Mouse (Mus musculus) lung, embryonic 14.5 days (tissue): ENCODE results near the gene Dcbld1. TPM values are rescaled to one million over a fixed set of nuclear protein-coding genes. Genes with fewer than 3 reads are reported as not detected.
A peak's percentile ranks its signal among the peaks of the same experiment; 100 is the strongest.
"Not testable (repeated sequence)": the region's sequence is repeated elsewhere in the genome, so short reads cannot be mapped to it uniquely, and the experiment has no call there.

Experiments used
- ATAC-seq: fragments of 200-750 bp; cut with Nextera tagmentation; 2 replicates; pipeline ENCODE4 v1.8.0; 2017; ENCODE audit warnings: mild to moderate bottlenecking, moderate TSS enrichment, moderate library complexity; ENCODE audit not compliant: insufficient read depth
- DNase-seq: peaks from one replicate; pipeline ENCODE4 v3.0.0-alpha.2; 2015
- H3K27ac ChIP-seq: fragments of 300-500 bp; sonication (generic); 2 replicates; pipeline ENCODE4 v1.5.1; 2014; ENCODE audit warnings: low read depth, mild to moderate bottlenecking, moderate library complexity
- H3K27me3 ChIP-seq: fragments of 300-500 bp; sonication (generic); 2 replicates; pipeline ENCODE4 v1.6.1; 2014; ENCODE audit warnings: low read length, control low read depth; ENCODE audit not compliant: insufficient read depth
- H3K36me3 ChIP-seq: fragments of 300-500 bp; sonication (generic); 2 replicates; pipeline ENCODE4 v1.6.1; 2014; ENCODE audit warnings: control low read depth; ENCODE audit not compliant: insufficient read depth
- H3K4me1 ChIP-seq: fragments of 300-500 bp; sonication (generic); 2 replicates; pipeline ENCODE4 v1.6.1; 2014; ENCODE audit warnings: antibody characterized with exemption, control low read depth; ENCODE audit not compliant: insufficient read depth
- H3K4me2 ChIP-seq: fragments of 300-500 bp; sonication (generic); 2 replicates; pipeline ENCODE4 v1.6.1; 2014; ENCODE audit warnings: mild to moderate bottlenecking
- H3K4me3 ChIP-seq: fragments of 300-500 bp; sonication (generic); 2 replicates; pipeline ENCODE4 v1.5.1; 2014; ENCODE audit warnings: low read depth, low read length
- H3K9ac ChIP-seq: fragments of 300-500 bp; sonication (generic); 2 replicates; pipeline ENCODE4 v1.6.1; 2014
- H3K9me3 ChIP-seq: fragments of 300-500 bp; sonication (generic); 2 replicates; pipeline ENCODE4 v1.6.1; 2016; ENCODE audit warnings: low read depth, low read length, control low read depth
- CTCF ChIP-seq: IDR thresholded peaks from 2 replicates; pipeline ENCODE4 v1.5.1; 2016; ENCODE audit warnings: antibody characterized with exemption, low read depth
- WGBS: fragments of 180-500 bp; shearing (Covaris S2); extraction: QIAGEN DNeasy Blood & Tissue Kit; methylation state at CpG from one replicate; pipeline ENCODE4 v1.1.7; 2014; 5-methylcytosine and 5-hydroxymethylcytosine counted together
- polyA plus RNA-seq: library from polyadenylated mRNA; unstranded; fragments of >200 nt; fragmentation: Nextera tagmentation; extraction: Ambion mirVana; gene quantifications from 2 replicates; pipeline ENCODE4 v1.2.1, GENCODE M21; 2014

Gene Dcbld1
- polyA plus RNA-seq, 1 experiment from 2014 or later = 24.5 TPM

DNA sequence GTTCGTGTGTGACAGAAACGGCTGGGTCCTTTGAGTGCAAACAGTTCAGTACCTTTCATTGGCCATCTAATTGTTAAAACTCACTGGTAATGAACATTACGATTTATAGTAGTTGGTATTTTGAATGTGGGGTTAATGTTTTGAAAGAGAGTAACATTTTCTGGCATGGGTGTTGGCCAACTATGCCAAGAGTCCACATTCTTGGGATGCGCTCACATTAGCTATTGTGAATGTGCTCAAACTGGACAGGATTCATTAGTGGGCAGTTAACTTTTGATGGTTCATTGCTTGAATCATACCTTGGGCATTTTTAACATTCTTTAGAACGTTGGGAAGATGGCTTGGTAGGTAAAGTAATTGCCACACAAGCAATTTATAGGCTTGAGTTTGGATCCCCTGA, 30.7 kb downstream of the Dcbld1 start:
- ATAC-seq (no peak), DNase-seq (no peak)
- Histone ChIP-seq H3K9ac (no peak overlapping the region), H3K4me1 (no peaks in the 10 kb centered on the region), H3K27ac (no peak overlapping the region), H3K27me3 (no peaks in the 10 kb centered on the region), H3K4me3 (no peak overlapping the region), H3K4me2 (no peak overlapping the region), H3K9me3 (no peaks in the 10 kb centered on the region), H3K36me3 (peaks cover 11% of the 10 kb centered on the region; the same call in 1 of the 2 replicates)
- WGBS = 91% methylated on average over 5 of the region's 5 CpGs
- no peak for TF ChIP-seq CTCF

DNA sequence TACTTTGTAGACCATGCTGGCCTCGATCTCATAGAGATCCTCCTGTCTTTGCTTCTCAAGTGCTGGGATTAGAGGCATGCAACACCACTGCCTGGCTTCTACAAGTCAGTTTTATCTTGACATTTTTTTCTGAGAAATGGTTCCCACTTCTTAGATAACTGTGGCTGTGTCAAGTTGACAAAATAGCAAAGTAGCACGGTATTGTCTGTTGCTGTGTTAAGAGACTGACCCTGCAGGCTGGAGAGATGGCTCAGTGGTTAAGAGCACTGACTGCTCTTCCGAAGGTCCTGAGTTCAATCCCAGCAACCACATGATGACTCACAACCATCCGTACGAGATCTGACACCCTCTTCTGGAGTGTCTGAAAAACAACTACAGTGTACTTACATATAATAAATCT, 35.5 kb downstream of the Dcbld1 start:
- no peaks in the 10 kb centered on the region for H3K9me3 ChIP-seq
- H3K36me3 ChIP-seq = peaks cover 11% of the 10 kb centered on the region; the same call in 1 of the 2 replicates
- no peak overlapping the region for H3K4me3 ChIP-seq
- H3K9ac ChIP-seq = no peak overlapping the region
- no peak overlapping the region for H3K4me2 ChIP-seq
- DNase-seq (no peak), ATAC-seq (no peak)
- no peaks in the 10 kb centered on the region for H3K4me1 ChIP-seq
- no peak for TF ChIP-seq CTCF
- H3K27ac ChIP-seq = no peak overlapping the region
- H3K27me3 ChIP-seq = no peaks in the 10 kb centered on the region
- 81% methylated on average over 5 of the region's 5 CpGs for WGBS

DNA sequence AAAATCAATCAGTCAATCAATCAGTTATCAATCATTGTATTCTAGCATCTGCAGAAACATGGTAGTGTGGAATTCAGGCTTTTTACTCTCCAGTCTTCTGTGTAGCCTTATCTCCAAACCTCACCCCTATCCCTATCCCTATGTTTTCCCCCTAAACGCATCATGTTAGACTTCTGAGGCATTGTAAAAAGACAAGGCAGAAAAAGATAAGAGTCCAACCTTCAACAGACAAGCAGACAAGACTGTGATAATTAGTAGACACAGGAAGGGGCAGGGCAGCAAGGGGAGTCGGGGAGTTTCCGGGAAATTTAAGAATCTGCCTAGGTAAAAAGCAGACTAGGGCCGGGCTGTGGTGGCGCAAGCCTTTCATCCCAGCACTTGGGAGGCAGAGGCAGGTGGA, 38.0 kb downstream of the Dcbld1 start:
- H3K36me3 ChIP-seq = 0 out of 2 replicates have a peak, but pooled peaks cover 3% of the 10 kb centered on the region
- no peaks in the 10 kb centered on the region for H3K27me3 ChIP-seq
- no peak for TF ChIP-seq CTCF
- DNase-seq (no peak), ATAC-seq (no peak)
- no peak overlapping the region for H3K27ac ChIP-seq
- 83% methylated on average over 5 of the region's 5 CpGs for WGBS
- H3K4me3 ChIP-seq = no peak overlapping the region
- no peaks in the 10 kb centered on the region for H3K4me1 ChIP-seq
- H3K9me3 ChIP-seq = no peaks in the 10 kb centered on the region
- no peak overlapping the region for H3K4me2 ChIP-seq
- no peak overlapping the region for H3K9ac ChIP-seq

DNA sequence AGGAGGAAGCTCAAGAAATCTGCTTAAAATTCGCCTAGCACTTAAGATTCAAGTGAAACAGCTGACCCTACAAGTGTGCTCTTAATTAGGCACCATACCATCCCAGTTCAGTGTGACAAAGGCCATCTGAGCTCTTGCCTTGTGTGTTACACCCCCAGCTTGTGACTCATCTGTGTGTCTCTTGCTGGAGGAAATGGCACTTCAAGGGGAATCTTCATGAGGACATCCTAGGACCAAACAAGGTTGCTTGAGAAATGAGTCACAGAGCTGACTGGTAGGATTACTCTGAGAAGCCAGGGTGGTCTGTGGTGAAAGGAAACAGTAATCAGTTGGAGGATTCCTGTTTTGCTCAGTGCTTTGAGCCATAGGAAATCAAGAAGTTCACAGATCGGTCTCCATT, 39.6 kb downstream of the Dcbld1 start:
- no peaks in the 10 kb centered on the region for H3K27me3 ChIP-seq
- no peak overlapping the region for H3K9ac ChIP-seq
- no peaks in the 10 kb centered on the region for H3K9me3 ChIP-seq
- no peaks in the 10 kb centered on the region for H3K4me1 ChIP-seq
- ATAC-seq = no peak
- H3K27ac ChIP-seq = no peak overlapping the region
- TF ChIP-seq CTCF = no peak
- H3K4me3 ChIP-seq = no peak overlapping the region
- H3K36me3 ChIP-seq = 0 out of 2 replicates have a peak, but pooled peaks cover 3% of the 10 kb centered on the region
- WGBS = 57% methylated on average over 2 of the region's 2 CpGs
- H3K4me2 ChIP-seq = no peak overlapping the region
- DNase-seq = no peak

DNA sequence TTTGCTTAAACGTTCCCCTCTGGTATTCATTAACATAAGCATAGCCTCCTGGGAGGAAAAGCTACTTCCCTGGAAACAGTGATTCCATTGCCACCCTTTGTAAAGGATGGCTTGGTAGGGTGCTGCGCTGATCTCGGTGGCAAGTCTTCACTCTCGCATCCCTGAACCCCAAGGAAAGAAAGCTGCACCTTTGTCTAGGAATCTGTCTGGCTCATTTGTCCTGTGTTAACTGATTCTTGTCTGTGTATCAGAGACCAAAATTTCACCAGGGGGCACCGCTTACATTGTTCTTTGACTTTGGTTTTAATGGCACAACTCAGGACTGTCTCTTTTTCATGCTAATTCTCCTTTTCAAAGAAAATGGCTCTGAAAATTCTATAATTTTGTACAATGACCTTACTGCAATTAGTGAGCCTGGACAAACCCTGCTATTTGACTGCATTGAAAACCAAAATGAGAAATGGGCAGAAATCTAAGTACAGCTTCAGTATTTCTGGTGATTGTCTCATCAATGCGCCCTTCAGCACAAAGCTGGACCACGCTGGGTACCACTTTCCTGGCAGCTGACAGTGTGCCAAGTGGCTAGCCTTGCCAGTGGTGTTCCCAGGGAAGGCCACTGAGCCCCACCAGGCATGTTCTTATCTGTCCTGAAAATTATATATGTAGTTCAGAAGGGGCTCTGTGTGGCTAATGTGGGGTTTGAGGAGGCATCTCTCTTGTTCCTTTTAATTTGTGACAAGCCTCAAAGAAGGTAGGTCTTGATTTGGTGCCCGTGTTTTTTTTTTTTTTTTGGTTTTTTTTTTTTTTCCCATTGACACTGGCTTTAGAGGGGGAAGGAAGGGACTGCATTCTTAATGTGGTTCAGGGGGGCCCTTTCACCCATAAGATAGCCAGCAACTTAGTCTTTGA, 40.8 kb downstream of the Dcbld1 start:
- no peak for TF ChIP-seq CTCF
- no peak overlapping the region for H3K9ac ChIP-seq
- no peak overlapping the region for H3K4me3 ChIP-seq
- no peaks in the 10 kb centered on the region for H3K9me3 ChIP-seq
- H3K27ac ChIP-seq = no peak overlapping the region
- no peaks in the 10 kb centered on the region for H3K36me3 ChIP-seq
- WGBS = 59% methylated on average over 8 of the region's 8 CpGs
- H3K4me1 ChIP-seq = 0 out of 2 replicates have a peak, but pooled peaks cover 5% of the 10 kb centered on the region
- DNase-seq (no peak), ATAC-seq (no peak)
- H3K27me3 ChIP-seq = no peaks in the 10 kb centered on the region
- no peak overlapping the region for H3K4me2 ChIP-seq

DNA sequence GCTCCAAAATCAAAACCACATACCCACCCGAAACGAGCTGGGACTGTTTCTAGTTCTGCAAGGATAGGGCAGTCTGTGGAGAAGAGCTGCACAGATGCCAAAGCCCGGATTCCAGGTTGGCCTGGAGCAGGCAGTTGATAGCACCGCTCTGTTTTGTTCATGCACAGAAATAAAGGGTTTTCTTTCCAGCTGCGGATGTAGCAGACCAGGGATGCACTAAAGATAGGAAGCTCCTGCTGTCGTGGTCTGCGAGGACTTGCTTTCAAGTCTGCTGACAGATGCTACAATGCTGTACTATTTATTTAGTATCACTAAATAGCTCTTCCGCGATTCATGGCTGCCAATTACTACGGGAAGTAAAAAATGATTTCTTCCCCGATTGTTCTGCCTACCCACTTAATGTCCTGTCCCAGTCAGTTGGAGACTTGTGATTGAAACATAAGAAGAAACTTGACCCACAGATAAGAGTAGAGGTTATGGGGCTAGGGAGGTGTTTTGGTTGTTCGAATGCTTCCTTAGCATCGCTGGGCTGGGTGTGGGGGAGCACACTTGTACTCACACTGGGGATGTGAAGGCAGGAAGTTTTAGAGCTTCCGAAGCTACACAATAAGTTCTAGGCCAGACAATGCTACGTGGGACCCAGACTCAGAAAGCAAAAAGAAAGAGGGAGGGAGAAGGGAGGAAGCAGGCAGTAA, 41.6 kb downstream of the Dcbld1 start:
- no peak overlapping the region for H3K4me2 ChIP-seq
- H3K9ac ChIP-seq = no peak overlapping the region
- no peak for ATAC-seq
- H3K4me3 ChIP-seq = no peak overlapping the region
- H3K27me3 ChIP-seq = no peaks in the 10 kb centered on the region
- no peaks in the 10 kb centered on the region for H3K9me3 ChIP-seq
- no peak for DNase-seq
- 47% methylated on average over 15 of the region's 15 CpGs for WGBS
- no peak for TF ChIP-seq CTCF
- H3K4me1 ChIP-seq = 0 out of 2 replicates have a peak, but pooled peaks cover 5% of the 10 kb centered on the region
- H3K36me3 ChIP-seq = no peaks in the 10 kb centered on the region
- H3K27ac ChIP-seq = 0 out of 2 replicates have a peak overlapping the region, but pooled peaks have one; percentile 6

DNA sequence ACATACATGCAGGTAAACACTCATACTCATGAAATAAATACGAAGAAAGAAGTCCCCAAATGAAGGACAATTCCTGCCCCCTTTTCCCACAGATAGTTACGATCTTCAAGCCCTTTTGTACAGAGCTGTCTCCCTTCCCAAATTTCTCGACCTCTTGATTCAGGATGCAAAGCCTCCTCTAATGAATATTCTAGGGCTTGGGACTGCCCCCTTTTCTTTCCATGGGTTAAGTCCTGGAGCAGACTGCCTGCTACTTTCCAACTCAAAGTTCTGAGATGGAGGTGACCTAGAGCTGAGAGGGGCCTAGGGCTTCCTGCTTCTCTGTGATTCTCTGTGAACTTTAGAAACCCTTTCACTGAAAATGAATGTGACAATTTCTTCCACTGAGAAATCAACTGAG, 43.2 kb downstream of the Dcbld1 start:
- Histone ChIP-seq H3K9me3 (no peaks in the 10 kb centered on the region), H3K4me2 (no peak overlapping the region), H3K9ac (no peak overlapping the region), H3K4me1 (0 out of 2 replicates have a peak, but pooled peaks cover 5% of the 10 kb centered on the region), H3K27me3 (no peaks in the 10 kb centered on the region), H3K4me3 (no peak overlapping the region), H3K36me3 (no peaks in the 10 kb centered on the region), H3K27ac (no peak overlapping the region)
- ATAC-seq = no peak
- no peak for TF ChIP-seq CTCF
- no peak for DNase-seq
- WGBS = 87% methylated on average over 3 of the region's 3 CpGs

DNA sequence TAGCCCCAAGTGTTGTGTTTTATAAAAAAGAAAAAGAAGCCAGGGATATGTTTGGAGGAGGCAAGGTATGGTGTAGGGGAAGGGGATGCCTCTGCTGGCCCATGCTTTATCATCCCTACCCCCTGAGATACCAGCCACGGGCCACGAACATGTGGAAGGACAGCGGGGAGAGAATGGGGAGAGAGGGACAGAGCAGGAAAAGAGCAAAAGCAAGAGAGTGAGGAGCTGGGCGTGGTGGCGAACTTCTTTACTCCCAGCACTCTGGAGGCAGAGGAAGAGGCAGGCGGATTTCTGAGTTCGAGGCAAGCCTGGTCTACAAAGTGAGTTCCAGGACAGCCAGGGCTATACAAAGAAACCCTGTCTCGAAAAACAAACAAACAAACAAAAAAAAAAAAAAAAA, 44.1 kb downstream of the Dcbld1 start:
- 74% methylated on average over 8 of the region's 8 CpGs for WGBS
- not testable (repeated sequence) for H3K36me3 ChIP-seq, H3K27me3 ChIP-seq, DNase-seq, H3K4me2 ChIP-seq, H3K9me3 ChIP-seq, H3K4me1 ChIP-seq, H3K4me3 ChIP-seq, ATAC-seq, H3K9ac ChIP-seq
- peak overlapping the region; percentile 34 for H3K27ac ChIP-seq
